Mouse (Mus musculus): Measurements from ENCODE around the gene Vmn1r211.
"Not testable (repeated sequence)": the region's sequence is repeated elsewhere in the genome, so short reads cannot be mapped to it uniquely, and the experiment has no call there.

The Vmn1r211 gene

DNA sequence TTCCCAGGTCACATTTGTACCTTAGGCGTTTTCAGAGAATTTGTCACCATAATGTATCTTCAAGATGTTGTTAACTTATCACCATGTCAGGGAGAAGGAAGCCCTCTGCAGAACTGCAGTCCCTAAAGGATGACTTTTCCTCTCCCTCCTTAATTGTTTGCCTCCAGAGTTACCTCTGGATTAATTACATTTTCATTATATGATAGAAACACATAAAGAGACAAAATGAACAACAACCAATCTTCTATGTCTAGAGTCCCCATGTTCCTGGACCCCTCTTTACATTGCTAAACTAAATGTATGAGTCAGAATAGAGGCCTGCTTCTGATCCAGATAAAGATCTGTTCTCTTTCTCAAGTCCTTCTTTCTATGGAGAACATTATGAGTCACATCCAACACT is at the start of gene Vmn1r211:
Gene Vmn1r211, minus strand, starts transcription at position 101 of the 400 bp plus-strand sequence.
- DNase-seq (ENCODE audit: low read depth, low spot score): no peak

- no peak for DNase-seq (ENCODE audit: low read depth, low spot score)
Measured at GRCm38 (mm10) chr13:22884105-22884504, 26.7 kb upstream of the Vmn1r211 start, which contains the start of gene Vmn1r212. Gene Vmn1r212 (minus strand): TSS chr13:22884205.

DNA sequence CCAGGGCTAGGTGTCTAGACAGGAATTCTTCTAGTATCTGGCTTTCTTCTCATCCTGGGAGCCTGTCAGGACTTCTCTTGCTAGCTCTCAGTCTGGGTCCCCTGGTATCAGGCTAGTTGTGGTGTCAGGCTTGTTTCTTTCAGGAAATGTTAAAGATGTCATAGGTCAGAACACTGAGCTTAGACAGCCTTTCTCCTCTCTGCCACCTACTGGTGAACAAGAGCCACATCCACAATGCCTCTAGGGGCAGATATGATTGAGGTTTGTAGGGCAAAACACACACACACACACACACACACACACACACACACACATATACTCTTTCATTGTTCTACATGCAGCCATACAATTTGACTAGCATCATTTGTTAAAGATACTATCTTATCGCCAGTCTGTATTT is 21.9 kb upstream of the Vmn1r211 start:
- peak; percentile 29 for DNase-seq (ENCODE audit: low read depth, low spot score)

DNA sequence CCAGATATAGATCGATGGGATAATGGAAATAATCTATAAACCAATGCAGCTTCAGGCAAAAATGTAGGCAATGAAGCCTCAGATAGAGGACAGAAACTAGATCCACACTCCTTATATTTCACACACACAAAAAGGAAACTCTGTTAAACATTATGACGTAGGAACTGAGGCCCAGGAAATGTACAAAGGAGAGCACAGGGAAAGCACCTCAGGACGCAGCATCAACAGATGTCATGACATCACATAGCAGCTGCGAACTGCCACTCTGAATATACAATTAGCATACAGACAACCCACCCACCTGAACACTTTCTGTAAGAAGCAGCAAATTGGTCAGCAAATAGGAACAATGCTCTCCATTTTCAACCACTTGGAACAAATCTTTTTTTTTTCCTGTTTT is 2.6 kb downstream of the Vmn1r211 start:
- peak; percentile 36 for DNase-seq (ENCODE audit: low read depth, low spot score)

- DNase-seq (ENCODE audit: low read depth, low spot score): no peak
Measured at GRCm38 (mm10) chr13:22846798-22847197, 10.6 kb downstream of the Vmn1r211 start.

- DNase-seq (ENCODE audit: low read depth, low spot score): not testable (repeated sequence)
Measured at GRCm38 (mm10) chr13:22844304-22844703, 13.1 kb downstream of the Vmn1r211 start.

GRCm38 (mm10) chr13:22831248-22831647 is 26.1 kb downstream of the Vmn1r211 start, which contains the start of gene Vmn1r210:
Gene Vmn1r210 (minus strand): TSS chr13:22831348.
- no peak for DNase-seq (ENCODE audit: low read depth, low spot score)

DNA sequence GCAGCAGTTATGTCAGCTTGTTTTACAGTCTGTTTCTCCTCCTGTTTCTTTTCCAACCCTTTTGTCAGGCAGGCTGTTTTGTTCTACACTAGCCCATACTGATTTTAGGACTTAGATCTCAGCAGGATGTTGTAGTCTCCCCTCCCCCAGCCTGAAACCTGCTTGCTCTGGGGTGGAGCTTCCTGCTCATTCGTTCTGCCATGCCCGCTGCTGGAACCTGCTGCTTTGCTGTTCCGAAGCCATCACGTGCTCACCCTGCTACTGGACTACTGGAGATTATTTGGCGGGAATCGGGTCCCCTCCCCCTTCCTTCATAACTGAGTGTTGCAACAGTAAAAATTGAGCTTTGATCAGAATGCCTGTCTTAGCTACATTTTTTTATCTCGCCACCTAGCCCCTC is 28.0 kb downstream of the Vmn1r211 start:
- DNase-seq (ENCODE audit: low read depth, low spot score): not testable (repeated sequence)

DNA sequence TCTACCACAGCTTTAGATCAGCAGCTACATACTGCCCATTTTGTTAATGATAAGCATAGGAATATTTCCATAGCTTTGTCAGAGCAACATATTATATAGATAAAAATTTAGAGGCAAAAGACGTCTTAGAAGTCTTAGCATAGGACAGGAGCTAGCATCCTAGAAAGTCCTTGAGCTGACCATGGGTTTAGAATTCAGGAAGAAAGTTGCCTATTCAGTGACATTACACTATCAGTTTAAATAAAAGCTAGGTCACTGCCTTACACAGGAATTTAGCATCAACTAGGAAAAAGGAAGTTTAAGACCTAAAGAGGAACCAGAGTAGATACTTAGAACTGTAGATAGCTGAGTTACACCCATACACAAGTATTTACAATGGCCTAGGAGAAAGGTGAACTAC is 35.8 kb downstream of the Vmn1r211 start:
- not testable (repeated sequence) for DNase-seq (ENCODE audit: low read depth, low spot score)

DNA sequence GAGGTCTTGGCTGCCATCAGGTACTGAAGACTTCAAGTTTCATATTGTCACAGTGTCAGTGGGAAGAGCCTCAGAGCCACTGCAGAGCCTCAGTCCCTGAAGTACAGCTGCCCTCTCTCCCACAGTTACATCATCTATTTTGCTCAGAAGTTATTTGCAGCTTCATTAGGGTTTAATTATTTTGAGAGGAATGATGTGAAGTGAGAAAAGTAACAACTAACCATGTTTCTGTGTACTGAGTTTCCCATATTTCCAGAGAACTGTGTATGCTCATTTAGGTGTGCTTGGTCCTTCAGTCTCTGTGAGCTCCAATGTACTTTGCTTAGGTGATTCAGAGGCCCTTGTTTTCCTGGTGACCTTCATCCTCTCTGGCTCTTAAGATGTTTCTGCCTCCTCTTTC is 47.8 kb downstream of the Vmn1r211 start, which contains the start of gene Vmn1r209:
Gene Vmn1r209, minus strand, starts transcription at position 101 of the 400 bp plus-strand sequence.
- not testable (repeated sequence) for DNase-seq (ENCODE audit: low read depth, low spot score)

Data from A20 (cell line).